Mouse (Mus musculus) T-helper 1 cell (primary cell): ENCODE data around the gene Chit1.

Experiments used
- in situ Hi-C: fragments of 300-600 bp; cut with MboI, MseI; formaldehyde crosslinking; loops from one replicate; pipeline ENCODE4 v1.15.1; 2025; ENCODE audit warnings: high pct_unique_total_duplicates

Gene Chit1

GRCm38 (mm10) chr1:134097080-134097855 is 13.8 kb upstream of the Chit1 start:
- in situ Hi-C loops, result loop anchor here (25.0 kb wide), 1 partner anchor 1960 kb away; the partner anchor contains the start of gene Cdk18

- in situ Hi-C loops, result loop anchor here (25.0 kb wide), 1 partner anchor 1961 kb away; the partner anchor contains the start of gene Cdk18
Observed at GRCm38 (mm10) chr1:134097956-134098725, 12.9 kb upstream of the Chit1 start.

GRCm38 (mm10) chr1:134098726-134099515 is 12.1 kb upstream of the Chit1 start:
- in situ Hi-C loops, result loop anchor here (25.0 kb wide), 1 partner anchor 1962 kb away; the partner anchor contains the start of gene Cdk18

- in situ Hi-C loops, result loop anchor here (25.0 kb wide), 1 partner anchor 1962 kb away; the partner anchor contains the start of gene Cdk18
Observed at GRCm38 (mm10) chr1:134099516-134100235, 11.4 kb upstream of the Chit1 start.

- in situ Hi-C loops, result no loop called here
Observed at GRCm38 (mm10) chr1:134100401-134100800, 10.6 kb upstream of the Chit1 start.

- in situ Hi-C loops, result no loop called here
Observed at GRCm38 (mm10) chr1:134100928-134101327, 10.1 kb upstream of the Chit1 start.

- in situ Hi-C loops, result no loop called here
Observed at GRCm38 (mm10) chr1:134101593-134101992, 9.4 kb upstream of the Chit1 start.

GRCm38 (mm10) chr1:134103861-134104260 is 7.2 kb upstream of the Chit1 start:
- in situ Hi-C loops, result no loop called here

GRCm38 (mm10) chr1:134105043-134105763 is 5.8 kb upstream of the Chit1 start:
- in situ Hi-C loops, result loop anchor here (5.0 kb wide), 1 partner anchor 48 kb away; no protein-coding TSS in a partner anchor

- in situ Hi-C loops, result loop anchor here (5.0 kb wide), 1 partner anchor 49 kb away; no protein-coding TSS in a partner anchor
Observed at GRCm38 (mm10) chr1:134105764-134106430, 5.1 kb upstream of the Chit1 start.

GRCm38 (mm10) chr1:134106719-134107118 is 4.3 kb upstream of the Chit1 start:
- in situ Hi-C loops, result loop anchor here (5.0 kb wide), 1 partner anchor 49 kb away; no protein-coding TSS in a partner anchor

GRCm38 (mm10) chr1:134107777-134108176 is 3.3 kb upstream of the Chit1 start:
- in situ Hi-C loops, result loop anchor here (5.0 kb wide), 1 partner anchor 50 kb away; no protein-coding TSS in a partner anchor

GRCm38 (mm10) chr1:134110015-134110414 is 1.0 kb upstream of the Chit1 start:
- in situ Hi-C loops, result no loop called here

- in situ Hi-C loops, result no loop called here
Observed at GRCm38 (mm10) chr1:134110449-134110848, 593 bp upstream of the Chit1 start.

GRCm38 (mm10) chr1:134113560-134113959 is 2.5 kb downstream of the Chit1 start:
- in situ Hi-C loops, result no loop called here

GRCm38 (mm10) chr1:134114018-134114417 is 3.0 kb downstream of the Chit1 start:
- in situ Hi-C loops, result no loop called here

- in situ Hi-C loops, result no loop called here
Observed at GRCm38 (mm10) chr1:134114730-134115129, 3.7 kb downstream of the Chit1 start.

GRCm38 (mm10) chr1:134115424-134115823 is 4.4 kb downstream of the Chit1 start:
- in situ Hi-C loops, result no loop called here

- in situ Hi-C loops, result no loop called here
Observed at GRCm38 (mm10) chr1:134117110-134117509, 6.1 kb downstream of the Chit1 start.
